Mouse (Mus musculus): Measurements from ENCODE around the gene Arl5c.

Gene Arl5c

DNA sequence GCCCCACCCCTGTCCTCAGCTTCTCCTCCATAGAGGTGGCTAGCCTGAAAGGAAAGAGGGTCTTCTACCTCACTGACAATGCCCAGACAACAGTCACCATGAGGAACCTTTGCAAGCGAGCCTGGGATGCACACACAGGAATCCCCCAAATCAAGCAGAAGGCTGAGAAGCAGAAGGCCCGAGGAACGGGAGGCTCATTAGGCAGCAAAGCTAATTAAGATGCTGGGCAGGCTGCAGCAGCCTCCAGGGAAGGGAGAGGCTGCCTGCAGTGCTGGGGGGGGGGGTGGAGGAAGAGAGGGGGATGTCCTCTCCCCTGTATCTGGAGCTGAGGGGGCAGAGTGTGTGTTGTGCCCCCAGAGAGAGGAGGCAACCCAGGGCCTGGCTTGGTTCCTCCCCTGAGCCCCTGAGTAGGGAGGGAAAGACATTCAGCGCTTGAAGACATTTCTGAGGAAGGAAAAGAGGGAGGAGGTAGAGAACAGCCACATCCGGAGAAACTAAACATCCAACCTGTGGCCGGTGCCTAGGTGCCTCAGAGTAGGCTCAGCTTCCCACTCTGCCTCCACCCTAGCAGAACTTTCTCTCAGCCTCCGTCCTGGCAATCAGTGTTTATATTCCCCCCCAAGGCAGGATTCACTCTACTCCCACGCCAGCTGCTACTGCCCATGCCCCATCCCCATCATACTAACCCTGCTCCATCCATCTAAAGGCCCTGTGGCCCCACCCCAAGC is 24.1 kb upstream of the Arl5c start:
- DNase-seq (ENCODE audit: low read depth, low spot score) = no peak

DNA sequence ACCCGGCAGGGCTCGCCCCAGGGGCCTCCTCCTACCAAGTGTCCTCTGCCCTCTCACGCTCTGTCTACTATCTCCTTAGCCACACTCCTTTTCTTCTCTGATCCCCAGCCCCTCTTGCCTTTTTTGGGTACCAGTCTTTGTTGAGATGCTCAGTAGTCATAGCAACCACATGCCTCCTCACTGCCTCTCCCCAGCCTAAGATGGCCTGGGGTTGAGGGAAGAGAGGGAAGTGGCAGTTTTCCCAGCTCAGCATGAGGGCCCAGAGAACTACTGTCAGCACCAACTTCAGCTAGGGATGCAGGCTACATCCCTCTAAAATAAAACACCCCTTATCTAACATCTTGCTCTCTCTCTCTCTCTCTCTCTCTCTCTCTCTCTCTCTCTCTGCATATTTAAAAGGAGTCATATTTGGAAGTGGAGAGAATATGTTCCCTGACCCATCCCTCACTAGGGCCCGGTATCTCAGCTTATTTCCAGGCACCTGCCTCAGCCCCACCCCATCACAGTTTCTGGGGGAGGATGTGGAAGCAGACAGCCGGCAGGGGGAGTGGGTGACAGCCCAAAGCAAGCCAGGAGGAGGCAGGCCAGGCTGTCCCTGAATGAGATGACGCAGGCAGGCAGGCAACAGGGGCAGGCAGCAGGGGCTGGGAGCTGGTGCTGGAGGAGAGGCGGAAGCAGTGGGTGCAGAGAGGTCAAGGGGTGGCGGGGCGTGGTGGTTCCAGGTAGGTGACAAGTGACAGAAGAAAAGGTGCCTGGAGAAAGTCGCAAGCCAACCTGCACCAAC is 23.1 kb upstream of the Arl5c start:
- peak; percentile 76 for DNase-seq (ENCODE audit: low read depth, low spot score)

DNA sequence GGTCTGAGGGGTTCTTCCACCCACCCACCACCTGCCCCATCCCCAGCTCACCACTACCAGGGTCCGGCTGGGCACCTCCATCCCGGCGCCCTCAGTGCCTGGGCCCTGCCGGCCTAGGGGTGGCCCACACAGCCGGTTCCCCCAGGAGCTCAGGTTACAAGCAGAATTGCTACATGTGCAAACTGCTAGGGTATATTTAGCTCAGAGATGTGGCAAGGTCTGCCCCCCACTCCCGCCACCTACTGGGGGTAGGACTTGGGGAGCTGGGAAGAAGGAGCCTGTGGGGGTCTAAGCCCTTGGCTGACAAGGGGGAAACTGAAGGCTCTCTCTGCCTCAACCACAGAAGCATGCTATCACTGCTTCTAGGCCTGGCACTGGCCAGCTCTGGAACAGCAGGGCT is 22.2 kb upstream of the Arl5c start:
- no peak for DNase-seq (ENCODE audit: low read depth, low spot score)

DNA sequence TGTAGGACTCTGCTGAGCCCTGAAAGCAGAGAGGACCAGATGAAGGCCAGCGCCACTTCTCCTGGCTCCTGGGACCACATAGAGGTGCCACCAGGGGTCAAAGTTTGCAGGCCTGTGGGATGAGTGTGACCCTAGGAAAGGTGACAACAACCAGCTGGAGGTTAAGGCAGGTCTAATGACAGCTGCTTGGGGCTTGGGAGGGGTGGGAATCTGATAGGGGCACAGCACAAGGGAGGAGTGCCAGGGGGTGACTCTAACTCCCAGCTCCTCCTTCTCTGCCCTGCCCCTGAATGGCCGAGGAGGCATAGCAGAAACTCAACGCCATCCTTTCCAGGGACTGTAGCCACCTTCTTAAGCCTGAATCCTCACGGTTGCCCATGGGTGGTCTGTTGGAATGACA is 20.8 kb upstream of the Arl5c start:
- no peak for DNase-seq (ENCODE audit: low read depth, low spot score)

DNA sequence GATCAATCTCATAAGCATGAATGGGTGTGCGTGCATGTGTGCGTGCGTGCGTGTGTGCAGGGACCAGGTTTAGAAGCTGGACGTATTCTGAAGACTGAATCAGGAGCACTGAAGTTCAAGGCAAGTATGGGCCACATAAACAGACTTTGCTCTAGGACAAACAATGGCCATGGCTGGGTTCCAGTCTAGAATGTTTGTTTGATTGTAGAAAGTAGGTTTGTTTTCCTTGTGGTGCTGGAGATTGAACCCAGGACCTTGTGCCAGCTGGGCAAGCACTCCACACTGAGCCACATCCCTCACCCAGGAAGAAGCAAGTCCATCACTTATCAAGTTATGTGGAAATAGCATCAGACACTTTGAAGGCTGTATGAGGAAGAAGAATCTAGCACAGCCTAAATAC is 20.2 kb upstream of the Arl5c start:
- DNase-seq (ENCODE audit: low read depth, low spot score) = no peak

DNA sequence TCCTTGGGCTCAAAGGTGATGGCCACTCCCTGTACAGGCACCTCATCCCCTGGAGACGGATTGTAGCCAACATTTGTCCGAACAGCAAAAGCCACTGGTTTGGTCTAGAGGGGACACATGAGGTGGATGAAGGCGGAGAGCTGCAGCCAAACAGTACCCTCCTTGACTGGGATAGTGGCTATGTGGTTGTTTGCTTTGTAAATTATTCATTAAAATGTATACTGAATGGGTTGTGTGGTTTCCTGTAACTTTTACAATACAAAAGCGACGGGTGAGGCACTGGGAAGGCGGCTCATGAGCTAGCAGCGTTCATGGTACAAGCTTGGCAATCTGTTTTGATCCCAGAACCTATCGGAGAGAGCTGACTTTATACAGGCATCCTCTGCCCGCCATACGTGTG is 16.9 kb upstream of the Arl5c start:
- peak; percentile 73 for DNase-seq (ENCODE audit: low read depth, low spot score)

DNA sequence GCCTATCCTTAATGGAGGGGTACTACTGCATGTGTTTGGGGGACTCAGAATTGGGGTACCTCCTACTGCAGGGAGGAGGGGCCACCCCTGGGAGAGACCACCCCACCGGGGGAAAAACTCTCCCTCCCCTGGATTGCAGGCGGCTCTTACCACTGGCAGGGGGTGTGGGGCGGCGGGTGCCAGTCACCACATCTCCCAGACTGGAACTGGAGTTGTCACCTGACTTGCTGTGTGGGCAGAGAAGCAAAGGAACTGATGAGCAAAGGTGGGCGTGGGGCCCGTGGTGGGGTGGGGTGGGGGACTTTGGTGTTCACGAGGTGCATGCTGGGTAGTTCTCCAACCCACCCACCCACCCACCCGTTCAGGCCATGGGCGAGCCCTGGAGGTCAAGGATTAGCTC is 15.7 kb upstream of the Arl5c start:
- DNase-seq (ENCODE audit: low read depth, low spot score) = no peak

DNA sequence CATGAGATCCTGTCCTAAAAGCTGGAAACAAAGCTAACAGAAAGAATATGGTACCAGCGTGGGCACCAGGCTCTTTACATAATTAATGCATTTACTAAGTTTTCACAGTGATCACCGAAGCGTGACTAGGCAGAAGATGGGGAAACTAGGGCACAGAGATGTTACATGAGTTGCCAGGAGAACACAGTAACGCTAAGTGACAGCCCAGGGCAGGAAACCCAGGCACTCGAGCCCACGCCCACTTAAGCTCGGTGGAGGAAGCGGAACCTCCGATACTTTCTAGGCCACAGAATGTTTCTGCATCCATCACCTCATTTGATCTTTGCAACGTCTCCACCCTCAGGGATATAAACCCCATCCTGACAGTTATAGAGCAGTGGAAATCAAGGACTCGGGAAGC is 12.1 kb upstream of the Arl5c start:
- no peak for DNase-seq (ENCODE audit: low read depth, low spot score)

DNA sequence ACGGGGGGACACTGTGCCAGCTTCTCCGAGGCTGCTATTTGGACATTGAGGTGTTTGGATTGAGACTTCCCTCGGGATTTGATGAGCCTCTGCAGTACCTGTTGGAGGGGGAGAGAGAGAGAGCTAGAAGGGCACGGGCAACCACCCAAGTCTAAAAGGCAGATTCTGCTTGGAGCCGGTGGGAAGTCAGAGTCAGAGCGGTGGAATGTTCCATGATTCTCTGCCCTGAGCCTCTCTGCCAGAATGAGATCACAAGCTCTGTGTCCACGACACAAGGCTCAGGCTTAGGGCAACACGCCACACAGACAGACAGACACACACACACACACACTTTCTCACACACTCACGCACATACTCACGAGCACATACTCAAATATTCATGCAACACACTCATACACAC is 9.7 kb upstream of the Arl5c start:
- no peak for DNase-seq (ENCODE audit: low read depth, low spot score)

DNA sequence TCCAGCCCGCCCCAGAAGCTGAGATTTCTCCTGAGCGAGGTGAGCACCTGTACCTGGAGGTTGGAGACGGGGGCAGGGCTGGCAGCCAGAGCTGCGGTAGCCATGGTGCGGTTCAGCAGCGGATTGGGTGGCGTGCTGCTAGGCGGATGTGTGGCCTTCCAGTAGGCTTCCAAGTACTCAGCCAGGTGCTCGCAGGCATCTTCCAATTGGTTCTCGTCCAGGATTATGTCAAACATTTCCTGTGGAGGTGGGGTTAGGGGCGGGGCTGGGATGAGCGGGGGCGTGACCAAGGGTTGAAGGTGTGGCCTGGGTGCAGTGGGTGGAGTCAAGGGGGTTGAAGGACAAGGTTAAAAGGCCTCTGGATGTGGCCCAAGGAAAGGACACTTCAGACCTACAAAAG is 9.1 kb upstream of the Arl5c start:
- DNase-seq (ENCODE audit: low read depth, low spot score) = peak; percentile 98

DNA sequence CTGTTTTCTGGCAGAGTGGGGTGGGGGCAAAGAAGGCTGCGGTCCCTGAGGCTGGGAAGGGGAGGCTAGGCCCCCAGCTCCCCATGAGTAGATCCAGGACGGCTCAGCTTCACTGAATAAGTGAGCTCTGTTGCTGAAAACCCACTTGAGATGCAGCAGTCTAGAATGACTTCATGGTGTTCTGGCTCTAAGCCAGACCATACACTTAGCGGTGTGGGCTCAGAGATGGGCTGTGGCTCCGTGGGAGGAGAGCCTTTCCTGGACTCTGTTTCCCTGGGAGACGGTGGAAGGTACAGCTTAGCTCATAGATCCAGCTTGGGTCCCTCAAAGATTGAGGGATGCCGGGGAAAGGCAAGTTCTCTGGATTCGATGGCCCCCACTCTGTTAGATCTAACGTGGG is 8.2 kb upstream of the Arl5c start:
- DNase-seq (ENCODE audit: low read depth, low spot score) = no peak

DNA sequence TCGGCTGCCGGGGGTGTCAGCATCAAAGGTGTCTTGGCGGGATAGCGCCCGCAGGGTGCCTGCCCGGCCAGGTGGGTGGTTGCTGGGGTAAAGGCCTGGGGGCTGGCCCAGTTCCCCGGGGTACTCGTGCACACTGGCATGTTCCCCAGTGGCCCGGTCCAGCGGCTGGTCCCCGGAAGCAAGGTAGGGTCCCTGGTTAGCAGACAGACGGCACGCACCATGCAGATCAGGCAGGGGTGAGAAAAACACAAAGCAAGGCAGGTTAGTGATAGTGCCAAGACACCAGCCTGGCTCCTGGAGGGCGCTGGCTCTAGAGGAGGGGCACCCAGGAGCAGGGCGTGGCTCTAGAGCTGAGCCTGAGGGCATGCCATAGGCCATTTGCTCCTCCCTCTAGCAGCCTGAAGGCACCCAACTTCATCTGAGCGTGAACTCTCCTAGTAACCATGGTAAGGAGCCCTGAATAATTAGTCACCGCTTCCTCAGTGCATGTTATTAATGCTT is 7.2 kb upstream of the Arl5c start:
- peak; percentile 45 for DNase-seq (ENCODE audit: low read depth, low spot score)

DNA sequence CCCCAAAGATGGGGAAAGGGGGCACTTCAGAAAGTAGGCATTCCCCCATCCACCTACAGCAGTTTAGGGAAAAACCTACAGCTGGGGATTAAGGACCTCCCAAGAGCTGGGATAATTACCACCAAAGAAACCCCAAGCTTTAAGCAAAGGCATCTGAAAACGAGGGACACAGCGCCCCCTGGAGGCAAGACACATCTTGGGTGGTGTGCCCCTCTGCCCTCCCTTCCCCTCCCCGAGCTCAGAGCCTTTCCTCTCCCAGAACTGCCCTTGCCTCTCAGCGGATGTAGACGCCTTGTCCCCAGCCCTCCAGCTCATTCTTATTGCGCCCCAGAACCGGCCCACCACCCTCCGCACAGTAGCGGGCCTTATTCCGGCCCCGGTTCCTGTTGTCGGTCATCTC is 6.6 kb upstream of the Arl5c start:
- DNase-seq (ENCODE audit: low read depth, low spot score) = peak; percentile 89

DNA sequence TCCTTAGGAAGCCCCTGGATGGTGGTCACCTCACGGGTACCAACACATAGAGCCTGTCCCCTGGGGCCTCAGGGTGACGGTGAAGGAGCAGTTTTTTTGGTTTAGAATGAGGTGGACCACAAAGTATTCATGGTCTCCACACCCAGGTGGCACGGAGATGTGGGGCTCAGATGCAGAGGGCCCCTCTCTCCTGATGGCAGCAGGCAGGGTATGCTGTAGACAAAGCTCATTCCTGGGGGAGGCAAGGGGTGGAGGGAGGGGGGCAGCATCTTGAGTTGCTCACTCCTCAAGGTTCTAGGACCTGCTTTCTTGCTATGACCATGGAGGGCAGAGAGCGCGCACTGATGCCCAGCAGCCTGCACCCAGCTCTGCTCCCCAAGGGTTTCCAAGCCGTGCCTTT is 6.0 kb upstream of the Arl5c start:
- no peak for DNase-seq (ENCODE audit: low read depth, low spot score)

DNA sequence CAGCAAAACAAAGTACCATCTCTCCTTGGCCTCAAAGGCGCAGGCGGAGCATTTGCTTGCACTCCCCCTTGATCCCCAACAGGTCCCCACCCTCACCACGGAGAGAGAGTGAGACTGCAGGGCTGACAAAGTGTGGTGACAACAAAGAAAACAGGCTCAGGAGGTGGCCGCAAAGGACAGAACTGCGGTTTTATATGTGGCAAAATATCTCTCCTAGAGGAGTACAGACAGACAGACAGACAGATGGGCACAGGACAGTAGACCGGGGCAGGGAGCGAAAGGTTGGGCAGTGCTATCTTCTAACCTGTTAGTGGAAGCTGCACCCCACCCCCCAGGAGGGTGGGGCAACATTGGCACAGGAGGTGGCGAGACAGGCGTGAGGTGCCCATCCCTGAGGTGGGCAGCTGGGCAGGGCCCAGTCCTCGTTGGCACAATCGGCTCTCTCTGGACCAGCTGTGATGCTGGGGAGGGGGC is 5.4 kb upstream of the Arl5c start:
- no peak for DNase-seq (ENCODE audit: low read depth, low spot score)

DNA sequence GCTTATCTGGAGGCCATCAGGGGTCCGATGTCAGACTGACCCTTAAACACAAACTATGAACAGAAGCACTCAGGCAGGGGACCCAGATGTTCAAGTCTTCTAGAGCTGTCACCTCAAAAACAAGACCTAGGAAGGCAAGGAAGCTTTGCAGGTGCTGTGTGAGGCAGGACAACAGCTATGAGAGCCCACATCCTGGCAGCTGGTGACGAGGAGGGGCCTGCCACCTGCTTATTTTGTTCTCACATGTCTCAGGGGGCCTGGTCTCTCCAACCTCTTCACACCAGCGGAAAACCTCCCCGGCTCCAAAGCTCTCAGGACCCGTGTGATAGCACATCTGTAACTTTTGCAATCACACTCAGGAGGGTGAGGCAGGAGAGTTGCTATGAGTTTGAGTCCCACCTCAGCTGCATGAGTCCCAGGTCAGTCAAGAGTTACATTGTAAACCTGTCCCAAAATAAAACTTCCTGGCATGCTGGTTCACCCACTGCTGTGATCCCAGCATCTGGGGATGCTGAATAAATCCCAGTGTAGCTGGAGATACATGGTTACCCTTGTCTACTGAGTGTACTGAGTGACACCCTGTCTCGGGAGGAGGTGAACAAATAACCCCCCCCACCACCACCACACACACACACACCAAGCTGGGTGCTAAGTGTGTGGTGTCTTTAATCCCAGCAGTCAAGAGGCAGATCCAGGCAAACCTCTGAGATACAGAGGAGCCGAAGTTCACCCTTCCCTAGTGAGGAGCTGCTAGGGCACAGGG is 4.6 kb upstream of the Arl5c start:
- DNase-seq (ENCODE audit: low read depth, low spot score) = no peak

DNA sequence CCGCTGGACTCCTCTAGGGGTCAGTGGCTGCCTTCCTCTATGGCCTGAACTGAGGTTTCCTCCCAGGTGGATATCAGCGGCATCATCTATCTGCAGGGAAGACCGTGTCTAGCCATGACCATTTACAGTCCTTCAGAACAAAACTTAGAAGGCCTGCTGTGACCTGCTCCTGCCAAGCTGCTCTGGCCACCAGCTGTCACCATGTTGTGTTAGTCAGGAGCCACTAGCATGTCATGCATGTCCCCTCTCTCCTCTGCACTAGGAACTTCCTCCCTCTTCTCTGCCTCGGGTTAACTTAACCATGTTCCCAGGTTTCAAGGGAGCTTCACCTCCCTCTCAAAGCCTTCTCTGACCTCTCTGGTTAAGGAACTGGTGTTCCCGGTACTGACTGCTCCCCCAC is 3.8 kb upstream of the Arl5c start:
- DNase-seq (ENCODE audit: low read depth, low spot score) = no peak

DNA sequence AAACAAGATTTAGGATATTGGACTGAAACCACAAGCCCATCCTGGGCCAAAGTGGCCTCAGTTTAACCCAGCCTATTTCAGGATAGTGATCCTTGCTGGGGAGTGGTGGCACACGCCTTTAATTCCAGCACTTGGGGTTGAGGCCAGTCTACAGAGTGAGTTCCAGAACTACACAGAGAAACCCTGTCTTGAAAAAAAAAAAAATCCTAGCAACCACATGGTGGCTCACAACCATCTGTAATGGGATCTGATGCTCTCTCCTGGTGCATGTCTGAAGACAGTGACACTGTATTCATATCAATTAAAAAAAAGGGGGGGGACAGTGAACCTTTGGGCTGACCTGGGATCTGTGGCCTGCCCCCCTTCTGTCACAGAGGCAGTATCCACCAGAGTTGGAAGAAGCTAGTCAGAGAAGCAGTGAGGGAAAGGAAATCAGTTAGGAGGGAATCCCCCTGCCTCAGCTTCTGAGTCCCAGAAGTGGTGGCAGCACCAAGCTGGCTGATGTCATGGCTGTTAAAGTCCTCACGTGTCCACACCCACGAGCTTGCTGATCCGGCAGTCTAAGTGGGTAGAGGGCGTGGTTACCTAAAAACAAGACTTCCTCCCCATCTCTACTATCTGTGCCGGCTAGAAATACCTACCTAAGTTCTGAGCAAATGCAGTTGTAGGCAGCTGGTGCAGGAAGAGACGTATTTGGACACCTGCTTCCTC is 3.1 kb upstream of the Arl5c start:
- DNase-seq (ENCODE audit: low read depth, low spot score) = no peak

DNA sequence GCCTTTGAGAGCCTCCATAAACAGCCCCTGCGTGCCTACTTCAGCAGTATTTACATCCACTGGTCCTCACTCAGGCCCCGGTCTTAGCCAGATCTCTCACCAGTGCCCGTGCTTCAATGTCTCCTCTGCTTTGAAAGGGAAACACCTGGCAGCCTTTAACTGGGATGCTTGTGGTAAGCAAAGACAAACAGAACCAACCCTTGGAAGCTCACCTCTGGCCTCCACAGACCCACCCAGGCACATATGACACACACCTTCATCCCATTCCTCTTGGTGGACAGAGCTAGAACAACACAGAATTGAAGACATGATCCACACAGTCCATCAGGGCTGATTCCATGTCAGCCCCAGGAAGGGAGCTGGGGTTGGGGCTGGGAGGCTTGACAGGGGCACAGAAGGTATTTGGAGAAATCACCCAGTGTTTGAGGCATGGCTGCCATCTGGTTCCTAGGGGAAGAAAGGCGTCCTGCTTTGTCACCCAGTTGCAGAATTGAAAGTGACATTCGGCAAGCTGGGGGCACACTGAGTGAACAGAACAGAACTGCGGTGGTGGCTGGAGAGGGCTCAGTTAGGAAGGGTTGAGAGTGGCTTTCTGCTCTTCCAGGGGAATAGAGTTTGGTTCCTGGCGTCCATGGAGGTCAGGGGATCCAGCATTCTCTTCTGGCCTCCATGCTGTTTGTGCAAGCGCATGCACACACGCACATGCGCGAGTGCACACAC is 2.3 kb upstream of the Arl5c start:
- DNase-seq (ENCODE audit: low read depth, low spot score) = no peak

DNA sequence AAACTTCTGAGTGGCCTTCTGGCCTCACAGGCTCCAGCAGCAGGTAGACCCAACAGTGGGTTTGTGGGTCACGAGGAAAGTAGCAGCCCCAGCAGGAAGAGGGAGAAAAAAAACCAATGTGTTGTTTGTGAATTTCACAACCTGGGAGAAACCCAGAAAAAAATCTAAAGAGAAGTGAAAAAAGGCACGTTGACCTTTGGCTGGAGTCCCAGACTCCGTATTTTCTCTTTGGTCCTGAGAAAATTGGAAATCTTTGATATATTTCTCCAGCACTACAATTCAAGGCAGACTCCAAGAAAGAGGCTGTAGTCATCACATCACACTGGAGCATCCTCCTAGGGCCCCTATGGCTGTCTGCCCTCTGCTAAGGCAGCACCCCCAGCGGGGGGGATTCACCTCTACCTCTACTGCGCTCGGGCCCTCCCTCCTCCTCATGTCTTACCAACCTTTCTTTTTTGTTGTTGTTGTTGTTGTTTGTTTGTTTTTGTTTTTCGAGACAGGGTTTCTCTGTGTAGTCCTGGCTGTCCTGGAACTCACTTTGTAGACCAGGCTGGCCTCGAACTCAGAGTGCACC is 1.5 kb upstream of the Arl5c start:
- DNase-seq (ENCODE audit: low read depth, low spot score) = no peak

DNA sequence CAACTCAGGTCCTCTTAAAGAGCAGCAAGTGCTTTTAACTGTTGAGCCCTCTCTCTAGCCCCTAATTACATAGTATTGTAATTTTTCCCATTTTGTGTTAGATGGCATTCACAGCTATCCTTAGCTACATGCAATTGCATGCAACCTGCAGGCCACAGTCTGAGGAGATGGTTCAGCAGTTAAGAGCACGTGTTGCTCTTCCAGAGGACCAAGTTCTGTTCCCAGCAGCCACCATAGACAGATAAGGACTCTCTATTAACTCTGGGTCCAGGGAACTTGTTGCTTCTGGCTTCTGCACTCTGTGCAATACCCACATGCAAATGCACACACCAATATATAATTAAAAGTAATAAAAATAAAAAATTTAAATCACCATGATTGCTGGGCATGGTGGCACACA is 710 bp upstream of the Arl5c start:
- DNase-seq (ENCODE audit: low read depth, low spot score) = no peak
